Mouse (Mus musculus): ENCODE measurements around the gene Pon3.

- TF ChIP-seq CTCF (IDR thresholded peaks at IDR 0.05; ENCODE audit: borderline replicate concordance, extremely low read depth, insufficient read depth, insufficient read length) (no peak), POLR2A (IDR thresholded peaks at IDR 0.05; ENCODE audit: borderline replicate concordance, extremely low read depth, insufficient read depth, insufficient read length, poor library complexity, severe bottlenecking) (no peak)
Observed at GRCm38 (mm10) chr6:5245926-5246325, 10.2 kb downstream of the Pon3 start.
